8 mouse cellular contexts compared by ENCODE assay signal in genomic region chr6:23180096-23180495, GRCm38 (mm10). TPM values are rescaled to one million over a fixed set of nuclear protein-coding genes. Genes with fewer than 3 reads are reported as not detected.
A peak's percentile ranks its signal among the peaks of the same experiment; 100 is the strongest.
DNase-seq lines count a peak whose midpoint lies in the region; ATAC-seq and TF ChIP-seq lines count a peak whose summit lies in the region.

No protein-coding gene starts in this region.

- no peaks in the 10 kb centered on the region for H3K9me3 ChIP-seq in E14TG2a.4 (ENCODE audit: low read length)
- no peaks in the 10 kb centered on the region for H3K9me3 ChIP-seq in hindbrain, embryonic 12.5 days (replicated peaks)
- no peaks in the 10 kb centered on the region for H3K9me3 ChIP-seq in midbrain, embryonic 16.5 days (replicated peaks; ENCODE audit: control insufficient read depth, low read length, poor library complexity, severe bottlenecking)

- H3K4me1 ChIP-seq in E14TG2a.4 (replicated peaks; ENCODE audit: low read depth, low read length), result no peaks in the 10 kb centered on the region
- H3K4me1 ChIP-seq in hindbrain, embryonic 12.5 days, result no peaks in the 10 kb centered on the region
- no peaks in the 10 kb centered on the region for H3K4me1 ChIP-seq in midbrain, embryonic 16.5 days (ENCODE audit: control insufficient read depth, insufficient read depth, low read length)

- H3K4me3 ChIP-seq in E14TG2a.4 (replicated peaks; ENCODE audit: low read length), result no peak overlapping the region
- H3K4me3 ChIP-seq in hindbrain, embryonic 12.5 days, result no peak overlapping the region
- H3K4me3 ChIP-seq in midbrain, embryonic 16.5 days (ENCODE audit: low read depth, low read length), result peak overlapping the region; percentile 5; the same call in 1 of the 2 replicates

- 26% methylated on average over 8 of the region's 8 CpGs for WGBS in hindbrain, embryonic 12.5 days
- 15% methylated on average over 8 of the region's 8 CpGs for WGBS in midbrain, embryonic 16.5 days

- no peak overlapping the region for H3K9ac ChIP-seq in hindbrain, embryonic 12.5 days
- no peak overlapping the region for H3K9ac ChIP-seq in midbrain, embryonic 16.5 days (ENCODE audit: low read depth, low read length)

- H3K36me3 ChIP-seq in E14TG2a.4 (ENCODE audit: insufficient read depth, low read length), result no peaks in the 10 kb centered on the region
- H3K36me3 ChIP-seq in hindbrain, embryonic 12.5 days, result no peaks in the 10 kb centered on the region
- no peaks in the 10 kb centered on the region for H3K36me3 ChIP-seq in midbrain, embryonic 16.5 days (ENCODE audit: control insufficient read depth, insufficient read depth, low read length)

- no peak for ATAC-seq in hindbrain, embryonic 12.5 days (ENCODE audit: low FRiP score)
- 0 out of 2 replicates have a peak, but pooled peaks have one; percentile 45 for ATAC-seq in midbrain, embryonic 16.5 days
- no peak for ATAC-seq in granulocyte monocyte progenitor cell, adult 5-6 weeks (replicated peaks; ENCODE audit: poor library complexity, severe bottlenecking)

- peak; percentile 81 for DNase-seq in embryo, embryonic 10.5 days (ENCODE audit: low spot score)
- no peak for DNase-seq in embryo, embryonic 10 days (ENCODE audit: low spot score)
- peak; percentile 36 to 70 for DNase-seq in cerebellum, postnatal 36 days
- DNase-seq in left cerebral cortex, adult 8-10 months (ENCODE audit: low spot score in 2 of 2), result peak; percentile 7 to 56

- TF ChIP-seq CTCF in E14TG2a.4 (conservative IDR thresholded peaks at IDR 0.05; ENCODE audit: low read length), result peak; percentile 89

- no peaks in the 10 kb centered on the region for H3K27me3 ChIP-seq in E14TG2a.4 (ENCODE audit: insufficient read depth, low read length)
- no peaks in the 10 kb centered on the region for H3K27me3 ChIP-seq in hindbrain, embryonic 12.5 days
- H3K27me3 ChIP-seq in midbrain, embryonic 16.5 days (ENCODE audit: control insufficient read depth, insufficient read depth, low read depth, low read length), result no peaks in the 10 kb centered on the region

- H3K4me2 ChIP-seq in hindbrain, embryonic 12.5 days (replicated peaks), result 0 out of 2 replicates have a peak overlapping the region, but pooled peaks have one; percentile 17
- peak overlapping the region; percentile 20 for H3K4me2 ChIP-seq in midbrain, embryonic 16.5 days (ENCODE audit: low read length)

- H3K27ac ChIP-seq in hindbrain, embryonic 12.5 days, result no peak overlapping the region
- H3K27ac ChIP-seq in midbrain, embryonic 16.5 days (ENCODE audit: low read length), result no peak overlapping the region

RNA-seq across cellular contexts. Expression of gene Aass, which starts 47.3 kb away (rescaled TPM):
- polyA plus RNA-seq in hindbrain, embryonic 12.5 days (2016; fragmentation: Nextera tagmentation; extraction: Ambion mirVana), result 3.5 and 3.6 TPM in 2 replicates
- total RNA-seq in left cerebral cortex, adult 8-10 months (2022), result 1 to 10 TPM; 3.6 to 5.6 (median 3.8) TPM
- 1.0 and 1.6 TPM in 2 replicates for polyA plus RNA-seq in midbrain, embryonic 16.5 days (2015; fragmentation: Nextera tagmentation; extraction: Ambion mirVana)
- not detected in 2 replicates for total RNA-seq in granulocyte monocyte progenitor cell, adult 5-6 weeks (2014; fragmentation: Nextera tagmentation)
- total RNA-seq in granulocyte monocyte progenitor cell, adult 5-6 weeks (2017), result not detected in 2 replicates

Comparison
In these comparisons a context has a peak if more than half of its experiments do, and no peak if none do; other contexts are left out.
1. RNA of gene Aass, which starts 47.3 kb away (total RNA-seq): 3.6 to 5.6 TPM in left cerebral cortex, adult 8-10 months; not detected in granulocyte monocyte progenitor cell, adult 5-6 weeks; every median in the first group is over 4 times any median in the second.